Mouse (Mus musculus) limb, embryonic 13.5 days (tissue): Measurements from ENCODE around the gene Dscaml1. TPM values are rescaled to one million over a fixed set of nuclear protein-coding genes. Genes with fewer than 3 reads are reported as not detected.

Experiments used
- ATAC-seq: fragments of 200-750 bp; cut with Nextera tagmentation; 2 replicates; pipeline ENCODE4 v1.8.0; 2017; ENCODE audit warnings: low read depth, moderate number of reproducible peaks, moderate TSS enrichment; ENCODE audit not compliant: low FRiP score
- H3K27ac ChIP-seq: fragments of 300-500 bp; sonication (generic); 2 replicates; pipeline ENCODE4 v1.5.1; 2015; ENCODE audit warnings: inconsistent platforms, mild to moderate bottlenecking, moderate library complexity
- H3K27me3 ChIP-seq: fragments of 300-500 bp; sonication (generic); 2 replicates; pipeline ENCODE4 v1.6.1; 2015; ENCODE audit warnings: mild to moderate bottlenecking, inconsistent platforms
- H3K36me3 ChIP-seq: fragments of 300-500 bp; sonication (generic); 2 replicates; pipeline ENCODE4 v1.6.1; 2015; ENCODE audit warnings: inconsistent platforms, mild to moderate bottlenecking, moderate library complexity
- H3K4me1 ChIP-seq: fragments of 300-500 bp; sonication (generic); 2 replicates; pipeline ENCODE4 v1.6.1; 2015; ENCODE audit warnings: inconsistent platforms
- H3K4me2 ChIP-seq: fragments of 300-500 bp; sonication (generic); replicated peaks from 2 replicates; pipeline ENCODE4 v1.6.1; 2015; ENCODE audit warnings: inconsistent platforms, mild to moderate bottlenecking, moderate library complexity
- H3K4me3 ChIP-seq: fragments of 300-500 bp; sonication (generic); 2 replicates; pipeline ENCODE4 v1.5.1; 2015; ENCODE audit warnings: moderate library complexity, mild to moderate bottlenecking, inconsistent platforms
- H3K9ac ChIP-seq: fragments of 300-500 bp; sonication (generic); 2 replicates; pipeline ENCODE4 v1.6.1; 2015; ENCODE audit warnings: mild to moderate bottlenecking, inconsistent platforms
- H3K9me3 ChIP-seq: fragments of 300-500 bp; sonication (generic); 2 replicates; pipeline ENCODE4 v1.6.1; 2016; ENCODE audit warnings: inconsistent platforms
- WGBS: fragments of 180-500 bp; shearing (Covaris S2); methylation state at CpG from one replicate; pipeline ENCODE4 v1.1.7; 2015; 5-methylcytosine and 5-hydroxymethylcytosine counted together
- polyA plus RNA-seq: library from polyadenylated mRNA; unstranded; fragments of >200 nt; fragmentation: Nextera tagmentation; extraction: Ambion mirVana; gene quantifications from 2 replicates; pipeline ENCODE4 v1.2.1, GENCODE M21; 2015

Gene Dscaml1
- polyA plus RNA-seq, 1 experiment from 2014 or later = 0.83 TPM

GRCm38 (mm10) chr9:45662471-45662870, 236.0 kb downstream of the Dscaml1 start:
- no peaks in the 10 kb centered on the region for H3K27me3 ChIP-seq
- no peak overlapping the region for H3K27ac ChIP-seq
- no peak overlapping the region for H3K4me2 ChIP-seq
- no peaks in the 10 kb centered on the region for H3K36me3 ChIP-seq
- ATAC-seq = no peak
- peaks cover 29% of the 10 kb centered on the region for H3K4me1 ChIP-seq
- no peak overlapping the region for H3K9ac ChIP-seq
- no peak overlapping the region for H3K4me3 ChIP-seq
- no peaks in the 10 kb centered on the region for H3K9me3 ChIP-seq
- WGBS = 83% methylated on average over 5 of the region's 5 CpGs

- no peaks in the 10 kb centered on the region for H3K9me3 ChIP-seq
- H3K4me1 ChIP-seq = peaks cover 29% of the 10 kb centered on the region
- H3K4me3 ChIP-seq = no peak overlapping the region
- H3K27me3 ChIP-seq = no peaks in the 10 kb centered on the region
- no peak for ATAC-seq
- no peak overlapping the region for H3K4me2 ChIP-seq
- no peak overlapping the region for H3K9ac ChIP-seq
- WGBS = 56% methylated on average over 15 of the region's 16 CpGs
- H3K27ac ChIP-seq = peak overlapping the region; percentile 33
- no peaks in the 10 kb centered on the region for H3K36me3 ChIP-seq
These were observed 237.2 kb downstream of the Dscaml1 start for GRCm38 (mm10) chr9:45663386-45664315.

- no peak for ATAC-seq
- Histone ChIP-seq H3K4me3 (no peak overlapping the region), H3K36me3 (no peaks in the 10 kb centered on the region), H3K9me3 (no peaks in the 10 kb centered on the region), H3K9ac (0 out of 2 replicates have a peak overlapping the region, but pooled peaks have one; percentile 46), H3K27me3 (no peaks in the 10 kb centered on the region), H3K27ac (peak overlapping the region; percentile 33), H3K4me2 (peak overlapping the region; percentile 21), H3K4me1 (peaks cover 29% of the 10 kb centered on the region)
- WGBS = 64% methylated on average over 6 of the region's 6 CpGs
These were observed 237.9 kb downstream of the Dscaml1 start for GRCm38 (mm10) chr9:45664326-45664725.

- Histone ChIP-seq H3K9ac (peak overlapping the region; percentile 46; the same call in 1 of the 2 replicates), H3K36me3 (no peaks in the 10 kb centered on the region), H3K4me1 (peaks cover 29% of the 10 kb centered on the region), H3K27ac (peak overlapping the region; percentile 33; the same call in 1 of the 2 replicates), H3K9me3 (no peaks in the 10 kb centered on the region), H3K27me3 (no peaks in the 10 kb centered on the region), H3K4me3 (no peak overlapping the region), H3K4me2 (peak overlapping the region; percentile 21)
- WGBS = 34% methylated on average over 15 of the region's 15 CpGs
- peak; percentile 48; the same call in 1 of the 2 replicates for ATAC-seq
These were observed 238.5 kb downstream of the Dscaml1 start for GRCm38 (mm10) chr9:45664871-45665394.

- Histone ChIP-seq H3K4me1 (peaks cover 25% of the 10 kb centered on the region), H3K9me3 (no peaks in the 10 kb centered on the region), H3K27ac (no peak overlapping the region), H3K27me3 (peaks cover 8% of the 10 kb centered on the region; the same call in 1 of the 2 replicates), H3K4me3 (no peak overlapping the region), H3K36me3 (no peaks in the 10 kb centered on the region), H3K9ac (no peak overlapping the region), H3K4me2 (no peak overlapping the region)
- WGBS = 83% methylated on average over 9 of the region's 9 CpGs
- no peak for ATAC-seq
These were observed 249.5 kb downstream of the Dscaml1 start for GRCm38 (mm10) chr9:45675931-45676330.

GRCm38 (mm10) chr9:45676578-45676977, 250.2 kb downstream of the Dscaml1 start:
- 83% methylated on average over 8 of the region's 8 CpGs for WGBS
- H3K9me3 ChIP-seq = no peaks in the 10 kb centered on the region
- no peak overlapping the region for H3K4me2 ChIP-seq
- peaks cover 8% of the 10 kb centered on the region; the same call in 1 of the 2 replicates for H3K27me3 ChIP-seq
- no peak overlapping the region for H3K4me3 ChIP-seq
- no peak overlapping the region for H3K27ac ChIP-seq
- ATAC-seq = no peak
- no peaks in the 10 kb centered on the region for H3K36me3 ChIP-seq
- H3K4me1 ChIP-seq = peaks cover 25% of the 10 kb centered on the region
- no peak overlapping the region for H3K9ac ChIP-seq

- WGBS = 21% methylated on average over 12 of the region's 12 CpGs
- peak overlapping the region; percentile 84; the same call in 1 of the 2 replicates for H3K27ac ChIP-seq
- H3K9ac ChIP-seq = peak overlapping the region; percentile 31
- no peaks in the 10 kb centered on the region for H3K36me3 ChIP-seq
- H3K27me3 ChIP-seq = peaks cover 8% of the 10 kb centered on the region; the same call in 1 of the 2 replicates
- peak overlapping the region; percentile 53 for H3K4me2 ChIP-seq
- H3K4me1 ChIP-seq = peaks cover 25% of the 10 kb centered on the region
- no peaks in the 10 kb centered on the region for H3K9me3 ChIP-seq
- peak; percentile 79; the same call in 1 of the 2 replicates for ATAC-seq
- H3K4me3 ChIP-seq = no peak overlapping the region
These were observed 250.9 kb downstream of the Dscaml1 start for GRCm38 (mm10) chr9:45677236-45677781.

- no peak; the same call in 1 of the 2 replicates for ATAC-seq
- peaks cover 25% of the 10 kb centered on the region for H3K4me1 ChIP-seq
- peak overlapping the region; percentile 84; the same call in 1 of the 2 replicates for H3K27ac ChIP-seq
- H3K27me3 ChIP-seq = 0 out of 2 replicates have a peak, but pooled peaks cover 4% of the 10 kb centered on the region
- H3K36me3 ChIP-seq = no peaks in the 10 kb centered on the region
- no peak overlapping the region for H3K4me3 ChIP-seq
- WGBS = 64% methylated on average over 8 of the region's 8 CpGs
- H3K9me3 ChIP-seq = no peaks in the 10 kb centered on the region
- H3K9ac ChIP-seq = no peak overlapping the region
- no peak overlapping the region for H3K4me2 ChIP-seq
These were observed 251.7 kb downstream of the Dscaml1 start for GRCm38 (mm10) chr9:45677952-45678663.

GRCm38 (mm10) chr9:45678664-45679026, 252.2 kb downstream of the Dscaml1 start:
- ATAC-seq = no peak
- H3K4me2 ChIP-seq = no peak overlapping the region
- no peak overlapping the region for H3K27ac ChIP-seq
- no peak overlapping the region for H3K9ac ChIP-seq
- H3K9me3 ChIP-seq = no peaks in the 10 kb centered on the region
- no peaks in the 10 kb centered on the region for H3K27me3 ChIP-seq
- 76% methylated on average over 4 of the region's 4 CpGs for WGBS
- H3K4me3 ChIP-seq = no peak overlapping the region
- no peaks in the 10 kb centered on the region for H3K36me3 ChIP-seq
- H3K4me1 ChIP-seq = peaks cover 25% of the 10 kb centered on the region

- WGBS = 52% methylated on average over 11 of the region's 11 CpGs
- ATAC-seq = no peak
- H3K9me3 ChIP-seq = no peaks in the 10 kb centered on the region
These were observed 256.1 kb downstream of the Dscaml1 start for GRCm38 (mm10) chr9:45682461-45682998.

GRCm38 (mm10) chr9:45693424-45694237, 267.2 kb downstream of the Dscaml1 start:
- H3K27me3 ChIP-seq = peaks cover 7% of the 10 kb centered on the region; the same call in 1 of the 2 replicates
- ATAC-seq = no peak
- H3K9me3 ChIP-seq = no peaks in the 10 kb centered on the region
- WGBS = 28% methylated on average over 10 of the region's 10 CpGs
- no peak overlapping the region for H3K4me2 ChIP-seq
- H3K36me3 ChIP-seq = no peaks in the 10 kb centered on the region
- no peak overlapping the region for H3K9ac ChIP-seq
- H3K4me1 ChIP-seq = peaks cover 16% of the 10 kb centered on the region
- H3K27ac ChIP-seq = no peak overlapping the region
- no peak overlapping the region for H3K4me3 ChIP-seq

More at GRCm38 (mm10) chr9:45682461-45682998, 256.1 kb downstream of the Dscaml1 start:
- no peak overlapping the region for H3K4me3 ChIP-seq
- H3K27ac ChIP-seq = no peak overlapping the region
- peaks cover 15% of the 10 kb centered on the region for H3K4me1 ChIP-seq
- no peak overlapping the region for H3K9ac ChIP-seq
- H3K4me2 ChIP-seq = no peak overlapping the region
- H3K27me3 ChIP-seq = no peaks in the 10 kb centered on the region; the same call in 1 of the 2 replicates
- H3K36me3 ChIP-seq = no peaks in the 10 kb centered on the region
